Mouse (Mus musculus): ENCODE data around the gene Hepacam2. TPM values are rescaled to one million over a fixed set of nuclear protein-coding genes. Genes with fewer than 3 reads are reported as not detected.
A peak's percentile ranks its signal among the peaks of the same experiment; 100 is the strongest.
"Not testable (repeated sequence)": the region's sequence is repeated elsewhere in the genome, so short reads cannot be mapped to it uniquely, and the experiment has no call there.

Gene Hepacam2
- polyA plus RNA-seq, 1 experiment = 0.70 TPM

DNA sequence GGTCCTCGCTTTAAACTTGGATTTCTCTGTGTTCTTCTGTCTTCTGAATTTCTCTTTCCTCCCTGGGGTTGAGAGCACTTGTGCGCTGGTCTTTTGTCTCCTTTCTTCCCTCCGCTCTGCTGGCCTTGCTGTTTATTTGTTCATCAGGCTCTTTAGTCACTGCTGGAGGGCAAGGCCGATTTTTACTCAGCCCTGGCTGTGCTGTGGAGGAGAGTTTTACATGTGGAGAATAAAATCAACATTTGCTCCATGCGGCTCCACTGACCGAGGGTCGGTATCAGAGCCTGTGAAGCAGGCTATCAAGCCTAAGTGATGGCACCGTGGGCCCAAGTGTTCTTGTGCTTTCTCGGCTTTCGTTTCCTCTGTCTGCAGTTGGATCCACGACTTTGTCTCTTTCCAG, 13.5 kb upstream of the Hepacam2 start:
- TF ChIP-seq CTCF (IDR thresholded peaks at IDR 0.05; ENCODE audit: borderline replicate concordance, insufficient read depth, low read depth, low read length) (no peak), POLR2A (IDR thresholded peaks at IDR 0.05; ENCODE audit: borderline replicate concordance, insufficient read depth, low read length) (no peak)
- peak overlapping the region; percentile 95 for H3K27ac ChIP-seq (ENCODE audit: insufficient read depth, low read length)
- 27% methylated on average over 11 of the region's 11 CpGs for WGBS
- DNase-seq = peak; percentile 45 to 59
- peaks cover 3% of the 10 kb centered on the region for H3K4me1 ChIP-seq (ENCODE audit: control insufficient read depth, insufficient read depth, low read length)
- H3K27me3 ChIP-seq (ENCODE audit: control insufficient read depth, insufficient read depth, low read length) = no peaks in the 10 kb centered on the region
- peak overlapping the region; percentile 56 for H3K4me3 ChIP-seq (replicated peaks; ENCODE audit: insufficient read depth, low read depth, low read length)

DNA sequence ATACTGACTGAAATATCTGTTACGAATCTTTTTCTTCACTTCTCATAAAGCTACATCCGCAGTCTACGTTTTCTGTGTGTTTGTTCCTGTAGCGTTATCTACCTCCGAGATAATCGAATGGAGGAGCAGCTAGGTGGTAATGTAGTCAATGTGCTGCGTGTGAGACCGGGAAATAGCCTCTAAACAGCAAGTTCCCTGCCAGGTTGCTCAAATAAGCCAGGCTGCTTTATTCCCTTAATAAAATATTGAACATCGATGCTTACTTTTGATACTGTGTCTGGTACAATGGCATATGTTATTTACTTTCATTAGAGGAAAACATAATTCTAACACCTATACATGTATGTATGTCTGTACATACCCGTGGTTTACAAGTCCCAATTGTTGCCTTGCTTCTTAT, 13.0 kb upstream of the Hepacam2 start:
- H3K4me3 ChIP-seq (replicated peaks; ENCODE audit: insufficient read depth, low read depth, low read length) = peak overlapping the region; percentile 18

DNA sequence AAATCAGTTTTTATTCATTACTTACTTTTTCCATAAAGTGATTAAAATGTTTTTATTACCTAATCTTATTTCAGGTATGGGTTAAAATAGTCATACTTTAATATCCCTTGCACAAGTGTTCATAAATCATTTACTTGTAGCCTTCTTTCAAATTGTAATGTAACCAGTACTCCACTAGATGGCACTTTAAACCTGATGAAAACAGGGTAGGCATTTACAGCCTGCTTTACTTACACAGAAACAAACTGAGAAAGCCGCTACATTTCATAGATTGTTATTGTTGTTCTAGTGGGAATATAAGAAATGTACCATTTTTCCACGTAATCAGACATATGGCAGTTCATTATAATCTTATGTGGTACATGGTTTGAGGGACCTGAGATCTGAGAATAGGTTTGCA, 11.7 kb upstream of the Hepacam2 start:
- Histone ChIP-seq H3K4me3 (replicated peaks; ENCODE audit: insufficient read depth, low read depth, low read length) (no peak overlapping the region), H3K4me1 (ENCODE audit: control insufficient read depth, insufficient read depth, low read length) (peaks cover 3% of the 10 kb centered on the region), H3K27me3 (ENCODE audit: control insufficient read depth, insufficient read depth, low read length) (no peaks in the 10 kb centered on the region), H3K27ac (ENCODE audit: insufficient read depth, low read length) (no peak overlapping the region)
- TF ChIP-seq POLR2A (IDR thresholded peaks at IDR 0.05; ENCODE audit: borderline replicate concordance, insufficient read depth, low read length) (no peak), CTCF (IDR thresholded peaks at IDR 0.05; ENCODE audit: borderline replicate concordance, insufficient read depth, low read depth, low read length) (peak; percentile 37; the same call in 1 of the 2 replicates)
- DNase-seq = peak in 1 of 2 experiments; percentile 62
- 8% methylated on average over 2 of the region's 2 CpGs for WGBS

More for the DNA sequence above, 13.0 kb upstream of the Hepacam2 start:
- DNase-seq = peak in 1 of 2 experiments; percentile 25
- Histone ChIP-seq H3K27me3 (ENCODE audit: control insufficient read depth, insufficient read depth, low read length) (no peaks in the 10 kb centered on the region), H3K27ac (ENCODE audit: insufficient read depth, low read length) (no peak overlapping the region), H3K4me1 (ENCODE audit: control insufficient read depth, insufficient read depth, low read length) (peaks cover 3% of the 10 kb centered on the region)
- WGBS = 47% methylated on average over 10 of the region's 10 CpGs
- TF ChIP-seq CTCF (IDR thresholded peaks at IDR 0.05; ENCODE audit: borderline replicate concordance, insufficient read depth, low read depth, low read length) (no peak), POLR2A (IDR thresholded peaks at IDR 0.05; ENCODE audit: borderline replicate concordance, insufficient read depth, low read length) (no peak)

DNA sequence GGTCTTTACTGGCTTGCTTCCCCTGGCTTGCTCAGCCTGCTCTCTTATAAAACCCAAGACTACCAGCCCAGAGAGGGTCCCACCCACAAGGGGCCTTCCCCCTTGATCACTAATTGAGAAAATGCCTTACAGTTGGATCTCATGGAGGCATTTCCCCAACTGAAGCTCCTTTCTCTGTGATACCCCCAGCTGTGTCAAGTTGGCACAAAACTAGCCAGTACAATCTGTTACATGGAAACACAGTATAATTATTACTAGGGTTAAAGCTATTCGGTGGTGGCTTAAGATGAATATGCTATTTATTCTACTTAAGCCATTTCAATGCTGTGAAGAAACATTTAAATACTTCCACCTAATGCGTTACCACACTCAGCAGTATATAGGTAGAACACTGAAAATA, 10.1 kb upstream of the Hepacam2 start:
- WGBS = 40% methylated on average over 2 of the region's 2 CpGs

DNA sequence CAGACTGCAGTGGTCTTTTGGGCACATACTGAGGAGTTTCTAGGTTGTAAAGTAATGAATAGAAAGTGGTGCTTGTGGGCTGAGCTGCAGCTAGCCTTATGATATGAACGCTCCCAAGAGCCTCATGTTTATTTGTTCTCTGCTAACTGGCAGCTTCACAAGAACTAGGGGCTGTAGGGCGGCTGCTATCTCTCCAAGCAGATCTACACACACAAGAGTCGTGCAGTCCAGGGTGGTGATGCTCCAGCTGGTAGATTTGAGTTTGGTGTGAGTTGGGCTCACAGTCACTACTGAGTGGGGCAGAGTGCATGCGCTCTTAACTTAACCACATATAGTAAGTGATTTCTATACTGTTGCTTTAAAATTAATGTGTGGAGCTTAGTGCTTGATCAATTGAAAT, 9.0 kb upstream of the Hepacam2 start:
- DNase-seq = no peak
- no peak overlapping the region for H3K27ac ChIP-seq (ENCODE audit: insufficient read depth, low read length)
- H3K27me3 ChIP-seq (ENCODE audit: control insufficient read depth, insufficient read depth, low read length) = no peaks in the 10 kb centered on the region
- TF ChIP-seq CTCF (IDR thresholded peaks at IDR 0.05; ENCODE audit: borderline replicate concordance, insufficient read depth, low read depth, low read length) = no peak
- 80% methylated on average over 4 of the region's 4 CpGs for WGBS
- H3K4me3 ChIP-seq (replicated peaks; ENCODE audit: insufficient read depth, low read depth, low read length) = no peak overlapping the region
- peaks cover 3% of the 10 kb centered on the region for H3K4me1 ChIP-seq (ENCODE audit: control insufficient read depth, insufficient read depth, low read length)

More for the DNA sequence above, 10.1 kb upstream of the Hepacam2 start:
- not testable (repeated sequence) for H3K27me3 ChIP-seq (ENCODE audit: control insufficient read depth, insufficient read depth, low read length); H3K4me3 ChIP-seq (replicated peaks; ENCODE audit: insufficient read depth, low read depth, low read length); H3K27ac ChIP-seq (ENCODE audit: insufficient read depth, low read length); H3K4me1 ChIP-seq (ENCODE audit: control insufficient read depth, insufficient read depth, low read length)
- peak; percentile 50 to 52 for DNase-seq

DNA sequence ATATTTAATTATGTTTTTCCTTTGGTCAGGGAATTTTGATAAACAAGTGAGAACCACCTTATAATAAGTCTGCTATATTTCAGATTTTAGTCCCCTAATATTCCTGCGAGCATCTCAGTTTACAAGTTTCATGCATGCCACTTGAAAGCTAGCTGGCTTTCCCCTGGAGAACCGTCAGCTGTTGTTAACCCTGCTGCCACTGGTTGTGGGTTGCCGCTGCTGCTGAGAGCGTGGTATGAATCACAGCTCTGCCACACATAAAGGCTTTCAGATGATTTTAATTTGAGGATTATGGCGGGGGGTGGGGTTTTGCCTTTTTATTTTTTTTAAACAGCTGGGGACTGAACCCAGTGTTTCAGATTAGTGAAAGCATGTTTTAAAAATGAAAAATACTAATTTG, 7.2 kb upstream of the Hepacam2 start:
- H3K27me3 ChIP-seq (ENCODE audit: control insufficient read depth, insufficient read depth, low read length) = no peaks in the 10 kb centered on the region
- no peak overlapping the region for H3K4me3 ChIP-seq (replicated peaks; ENCODE audit: insufficient read depth, low read depth, low read length)
- DNase-seq = no peak
- H3K27ac ChIP-seq (ENCODE audit: insufficient read depth, low read length) = no peak overlapping the region
- TF ChIP-seq CTCF (IDR thresholded peaks at IDR 0.05; ENCODE audit: borderline replicate concordance, insufficient read depth, low read depth, low read length) = no peak
- no peak for TF ChIP-seq POLR2A (IDR thresholded peaks at IDR 0.05; ENCODE audit: borderline replicate concordance, insufficient read depth, low read length)
- H3K4me1 ChIP-seq (ENCODE audit: control insufficient read depth, insufficient read depth, low read length) = no peaks in the 10 kb centered on the region; the same call in 1 of the 2 replicates
- 77% methylated on average over 5 of the region's 5 CpGs for WGBS

DNA sequence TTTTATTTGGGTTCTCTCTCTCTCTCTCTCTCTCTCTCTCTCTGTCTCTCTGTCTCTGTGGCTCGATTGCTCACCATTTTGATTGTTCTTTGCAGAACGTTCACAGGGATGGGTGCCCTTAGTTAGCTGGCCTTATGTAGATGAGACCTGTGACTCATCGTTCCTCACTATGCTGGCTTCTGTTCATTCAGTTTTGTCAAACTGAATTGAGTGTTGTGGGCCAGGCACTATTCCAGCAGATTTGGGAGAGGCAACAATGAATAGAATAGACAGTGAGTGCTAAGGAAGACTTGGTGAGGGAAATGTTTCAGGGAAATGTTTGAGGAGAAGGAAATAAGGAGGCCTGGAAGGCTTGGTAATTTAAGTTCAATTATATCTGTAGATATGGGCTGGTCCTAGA, 2.2 kb upstream of the Hepacam2 start:
- 51% methylated on average over 3 of the region's 3 CpGs for WGBS
- no peak overlapping the region for H3K27ac ChIP-seq (ENCODE audit: insufficient read depth, low read length)
- no peak for DNase-seq
- TF ChIP-seq CTCF (IDR thresholded peaks at IDR 0.05; ENCODE audit: borderline replicate concordance, insufficient read depth, low read depth, low read length) = no peak
- TF ChIP-seq POLR2A (IDR thresholded peaks at IDR 0.05; ENCODE audit: borderline replicate concordance, insufficient read depth, low read length) = no peak
- H3K4me3 ChIP-seq (replicated peaks; ENCODE audit: insufficient read depth, low read depth, low read length) = no peak overlapping the region
- H3K4me1 ChIP-seq (ENCODE audit: control insufficient read depth, insufficient read depth, low read length) = no peaks in the 10 kb centered on the region
- no peaks in the 10 kb centered on the region for H3K27me3 ChIP-seq (ENCODE audit: control insufficient read depth, insufficient read depth, low read length)

DNA sequence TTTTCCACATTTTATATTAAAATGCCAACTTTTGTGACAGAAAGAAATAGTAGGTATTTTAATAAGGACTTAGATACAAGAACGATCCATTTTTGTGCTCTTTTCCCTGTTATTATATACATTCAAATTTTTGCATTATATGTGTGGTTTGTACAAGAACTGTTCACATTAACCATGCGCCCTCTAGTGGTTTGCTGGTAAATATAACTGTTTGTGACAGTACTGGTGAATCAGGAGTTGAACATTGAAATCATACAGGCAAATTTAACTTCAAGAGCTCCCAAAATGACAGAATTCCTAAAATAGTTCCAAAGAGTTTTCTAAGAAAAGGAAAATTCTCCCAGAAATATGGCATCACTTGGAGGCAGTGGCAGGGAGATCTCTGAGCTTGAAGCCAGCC, 1.9 kb downstream of the Hepacam2 start:
- H3K4me3 ChIP-seq (replicated peaks; ENCODE audit: insufficient read depth, low read depth, low read length) = no peak overlapping the region
- H3K27ac ChIP-seq (ENCODE audit: insufficient read depth, low read length) = no peak overlapping the region
- WGBS = 2% methylated on average over 2 of the region's 2 CpGs
- H3K27me3 ChIP-seq (ENCODE audit: control insufficient read depth, insufficient read depth, low read length) = no peaks in the 10 kb centered on the region
- H3K4me1 ChIP-seq (ENCODE audit: control insufficient read depth, insufficient read depth, low read length) = no peaks in the 10 kb centered on the region
- peak in 1 of 2 experiments; percentile 51 for DNase-seq
- TF ChIP-seq POLR2A (IDR thresholded peaks at IDR 0.05; ENCODE audit: borderline replicate concordance, insufficient read depth, low read length) = no peak
- TF ChIP-seq CTCF (IDR thresholded peaks at IDR 0.05; ENCODE audit: borderline replicate concordance, insufficient read depth, low read depth, low read length) = peak; percentile 50

Measured in cerebellum, adult 2 months (tissue).